Mouse (Mus musculus) gastrocnemius, postnatal 14 days (tissue): ENCODE measurements around the gene Bcas2. TPM values are rescaled to one million over a fixed set of nuclear protein-coding genes. Genes with fewer than 3 reads are reported as not detected.
A peak's percentile ranks its signal among the peaks of the same experiment; 100 is the strongest.
"Not testable (repeated sequence)": the region's sequence is repeated elsewhere in the genome, so short reads cannot be mapped to it uniquely, and the experiment has no call there.

Source experiments
- DNase-seq: peaks from one replicate; pipeline ENCODE4 v3.0.0; 2021; ENCODE audit warnings: mixed read lengths
- intact Hi-C: fragments of 180-260 bp; cut with DNase I; formaldehyde crosslinking; loops from one replicate; pipeline ENCODE4 v1.15.1; 2025; ENCODE audit warnings: low total_unique reads
- long read RNA-seq, 2 experiments: library from polyadenylated mRNA; stranded (forward); transcript quantifications; one replicate each; pipeline ENCODE4 v2.0.0; 2021
- total RNA-seq, 2 experiments: library from RNA; stranded (reverse); gene quantifications; 2 replicates each; pipeline ENCODE4 v1.2.3; 2021

The Bcas2 gene
- 10 to 100 TPM; 40.3 to 47.4 TPM for total RNA-seq
- long read RNA-seq, experiment 1, transcript Bcas2-201 (7 exons, 1,467 nt), result major isoform, 60 of 69 reads
- long read RNA-seq, experiment 1, partial matches to known transcripts, result 1 of 69 reads
- long read RNA-seq, experiment 1, other reads (novel, unspliced or antisense), result 5 of 69 reads
- long read RNA-seq, experiment 2, transcript Bcas2-201 (7 exons, 1,467 nt), result major isoform, 69 of 72 reads
- long read RNA-seq, experiment 2, partial matches to known transcripts, result 0 of 72 reads
- long read RNA-seq, experiment 2, other reads (novel, unspliced or antisense), result 3 of 72 reads

DNA sequence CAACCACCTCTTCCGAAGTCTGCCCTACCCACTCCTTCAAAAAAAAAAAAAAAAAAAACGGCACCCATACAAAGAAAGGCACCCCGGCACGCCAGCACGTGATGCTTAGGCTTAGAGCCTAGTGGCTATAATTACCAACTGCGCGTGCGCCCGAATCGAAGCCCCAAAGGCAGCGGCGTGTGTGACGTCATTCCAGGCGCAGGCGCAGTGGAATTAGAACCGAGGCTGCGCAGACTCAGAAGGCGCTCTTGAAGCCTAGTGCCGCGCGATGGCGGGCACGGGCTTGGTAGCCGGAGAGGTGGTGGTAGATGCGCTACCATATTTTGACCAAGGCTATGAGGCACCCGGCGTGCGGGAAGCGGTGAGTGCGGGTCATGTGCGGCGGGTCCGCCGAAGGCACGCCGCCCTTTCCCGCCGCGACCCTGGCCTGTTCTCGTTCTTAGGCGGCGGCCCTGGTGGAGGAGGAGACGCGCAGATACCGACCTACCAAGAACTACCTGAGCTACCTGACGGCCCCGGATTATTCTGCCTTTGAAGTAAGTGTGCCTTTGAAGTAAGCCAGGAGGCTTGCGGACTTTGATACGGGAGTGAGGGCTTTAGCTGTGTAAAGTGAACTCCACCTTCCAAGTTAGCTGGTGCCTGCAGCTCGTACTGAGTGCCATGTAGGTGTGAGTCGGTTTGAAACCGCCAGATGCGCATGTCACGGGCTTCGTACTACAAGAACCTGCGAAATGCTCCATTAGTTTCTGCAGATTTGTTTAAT, at the start of gene Bcas2:
Gene Bcas2, plus strand, starts transcription at position 151 of the 763 bp plus-strand sequence.
- intact Hi-C loops, result no loop called here
- DNase-seq, result peak; percentile 98

DNA sequence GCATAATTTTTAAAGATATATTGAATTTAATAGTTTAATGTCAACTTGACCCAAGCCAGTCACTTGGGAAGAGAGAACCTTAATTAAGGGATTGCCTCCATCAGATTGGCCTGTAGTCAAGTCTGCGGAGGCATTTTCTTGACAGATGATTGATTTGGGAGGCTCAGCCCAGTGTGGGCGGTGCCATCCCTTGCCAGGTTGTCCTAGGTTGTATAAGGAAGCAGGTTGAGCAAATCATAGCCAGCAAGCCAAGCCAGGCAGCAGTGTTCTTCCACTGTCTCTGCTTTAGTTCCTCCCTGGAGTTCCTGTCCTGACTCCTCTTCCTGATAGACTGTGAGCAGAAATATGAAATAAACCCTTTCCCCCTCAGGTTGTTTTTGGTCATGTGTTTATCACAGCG, 47.8 kb upstream of the Bcas2 start:
- intact Hi-C loops, result no loop called here
- no peak for DNase-seq

DNA sequence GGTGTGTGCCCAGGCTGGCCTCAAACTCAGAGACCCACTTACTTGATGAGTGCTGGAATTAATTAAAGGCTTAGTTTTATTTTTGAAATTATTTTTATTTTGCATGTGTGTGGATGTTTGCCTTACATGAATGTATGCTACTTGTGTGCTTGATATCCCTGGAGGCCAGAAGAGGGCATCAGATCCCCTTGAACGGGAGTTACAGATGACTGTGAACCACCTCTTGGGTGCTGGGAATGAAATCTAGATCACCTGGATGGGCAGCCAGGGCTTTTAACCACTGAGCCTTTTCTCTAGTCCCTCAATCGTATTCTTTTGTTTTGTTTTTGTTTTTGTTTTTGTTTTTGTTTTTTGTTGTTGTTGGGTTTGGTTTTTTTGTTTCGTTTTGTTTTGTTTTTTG, 45.3 kb upstream of the Bcas2 start:
- intact Hi-C loops, result no loop called here
- no peak for DNase-seq

DNA sequence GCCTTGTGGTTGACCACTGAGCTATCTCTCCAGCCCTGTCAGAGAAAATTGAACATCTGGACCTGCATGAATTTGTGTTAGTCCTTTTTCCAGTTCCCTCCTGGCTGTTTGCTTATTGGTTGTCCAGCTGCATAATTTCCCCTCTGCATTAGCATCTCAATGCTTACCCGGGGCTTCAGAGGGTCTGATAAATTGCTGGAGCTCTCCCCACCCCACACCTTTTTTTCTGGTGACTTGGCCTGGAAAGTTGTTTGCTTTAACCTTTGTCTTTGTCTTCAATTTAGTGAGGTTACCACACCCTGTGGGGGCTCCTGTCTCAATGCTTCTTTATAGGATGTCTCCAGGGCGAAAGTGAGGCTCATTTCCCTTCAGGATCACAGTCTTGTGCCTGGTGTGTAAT, 44.3 kb upstream of the Bcas2 start:
- intact Hi-C loops, result no loop called here
- no peak for DNase-seq

DNA sequence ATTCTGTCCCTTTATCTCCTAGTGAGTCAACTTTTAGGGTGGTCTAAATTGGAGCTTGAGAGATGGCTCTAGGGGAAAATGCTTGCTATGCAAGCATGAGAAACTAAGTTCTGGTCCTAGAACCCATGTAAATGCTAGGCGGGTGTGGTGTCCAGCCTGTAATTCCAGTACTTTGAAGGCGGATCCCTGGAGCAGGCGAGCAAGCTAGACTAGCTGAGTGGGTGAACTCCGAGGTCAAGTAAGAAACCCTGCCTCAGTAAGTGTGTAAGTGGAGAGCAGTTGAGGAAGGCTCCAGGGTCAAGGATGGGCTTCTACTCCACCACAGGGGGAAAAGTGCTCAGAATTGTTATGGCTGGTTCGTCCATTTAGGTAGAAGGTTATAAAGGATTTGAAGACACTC, 43.7 kb upstream of the Bcas2 start:
- no peak for DNase-seq
- intact Hi-C loops, result no loop called here

DNA sequence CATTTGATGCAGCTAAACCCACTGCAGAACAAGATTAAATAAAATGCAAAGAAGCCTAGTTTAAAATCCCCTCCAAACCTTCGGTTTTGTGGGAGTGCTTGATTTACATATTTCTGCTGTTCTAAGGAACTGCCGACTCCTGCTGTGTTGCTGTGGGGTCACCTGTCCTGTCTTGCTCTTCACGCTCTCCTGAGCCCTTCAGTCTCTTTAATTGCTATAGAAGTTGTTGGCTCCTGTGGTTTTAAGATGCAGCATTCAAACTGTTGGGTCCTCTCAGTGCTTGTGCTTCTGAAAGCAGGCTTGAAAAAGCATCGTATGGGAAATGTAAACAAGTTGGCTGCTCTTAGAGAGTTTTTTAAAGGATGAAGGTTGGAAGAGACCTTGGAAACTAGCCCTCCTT, 43.2 kb upstream of the Bcas2 start:
- no peak for DNase-seq
- intact Hi-C loops, result no loop called here

DNA sequence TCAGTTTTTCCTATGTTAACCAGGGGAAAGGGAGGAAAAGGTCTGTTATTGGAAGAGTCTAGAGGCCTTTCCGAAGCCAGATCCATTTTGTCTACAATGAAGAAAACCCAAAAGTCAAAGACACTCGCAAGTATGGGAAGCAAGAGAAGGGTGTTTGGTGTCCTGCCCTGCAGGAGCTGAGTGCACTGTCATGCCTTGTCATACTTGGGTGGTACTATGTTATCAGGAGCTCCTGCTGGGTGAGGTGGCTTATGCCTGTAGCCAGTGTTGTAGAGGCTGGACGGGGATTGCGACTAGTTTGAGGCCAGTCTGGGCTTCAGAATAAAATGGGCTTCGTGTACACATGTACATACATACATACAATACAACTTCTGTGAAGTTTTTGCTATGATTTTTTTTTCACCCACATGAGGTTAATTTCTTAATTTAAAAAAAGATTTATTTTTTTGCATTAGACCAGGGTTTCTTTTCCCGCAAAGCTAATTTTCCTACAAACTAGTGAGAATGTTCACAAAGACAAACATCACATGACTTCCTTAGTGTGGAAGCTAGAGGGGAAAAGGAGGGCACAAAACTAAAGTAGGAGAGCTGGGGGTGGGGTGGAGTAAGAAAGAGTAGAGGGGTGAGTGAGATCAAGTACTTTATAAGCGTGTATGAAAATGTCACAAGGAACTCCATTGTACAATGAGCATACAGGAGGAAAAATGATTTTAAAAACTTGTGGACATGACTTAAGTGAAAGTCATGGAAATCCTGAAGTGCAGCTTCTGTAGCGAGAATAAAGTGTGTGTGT, 41.9 kb upstream of the Bcas2 start:
- intact Hi-C loops, result no loop called here
- no peak for DNase-seq

DNA sequence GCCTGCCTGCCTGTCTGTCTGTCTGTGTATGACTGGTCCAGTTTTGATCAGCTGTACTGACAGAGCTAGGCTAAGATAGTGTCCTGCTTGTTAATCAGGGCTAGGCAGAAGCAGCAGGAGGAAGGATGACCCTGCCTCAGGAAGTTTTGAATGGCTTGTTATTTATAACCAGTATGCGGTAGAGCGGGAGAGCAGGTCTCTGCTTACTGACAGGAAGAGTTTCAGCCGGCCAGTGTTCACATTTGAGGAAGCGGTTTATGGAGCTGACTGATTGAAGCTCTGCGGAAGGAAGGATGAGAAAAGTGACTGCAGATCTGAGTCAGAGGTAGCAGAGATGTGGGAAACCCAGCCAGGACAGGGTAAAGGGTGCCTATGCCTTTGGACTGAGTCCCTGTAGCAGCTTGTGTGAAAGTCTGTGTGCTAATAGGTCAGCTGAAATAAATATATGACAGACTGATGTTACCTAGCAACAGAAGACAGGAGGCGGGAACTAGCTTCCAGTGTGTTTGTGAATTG, 41.2 kb upstream of the Bcas2 start:
- no peak for DNase-seq
- intact Hi-C loops, result no loop called here

DNA sequence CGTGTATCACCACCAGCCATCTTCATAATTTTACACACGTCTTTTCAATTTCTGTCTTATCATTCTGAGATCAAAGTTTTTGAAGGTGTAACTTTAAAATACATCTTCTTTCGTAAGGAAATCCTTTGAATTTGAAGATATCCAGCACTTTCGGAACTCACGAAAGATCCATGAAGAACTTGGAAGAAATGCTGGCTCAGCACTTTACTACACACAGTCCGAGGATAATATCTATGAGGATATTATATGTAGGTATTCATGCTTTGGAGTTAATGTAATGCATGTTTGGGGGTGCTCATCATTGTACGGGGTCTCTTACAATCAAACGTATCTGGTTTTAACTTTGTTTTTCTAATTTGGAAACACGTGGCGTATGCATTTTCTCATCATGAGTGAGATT, 38.4 kb upstream of the Bcas2 start:
- intact Hi-C loops, result no loop called here
- no peak for DNase-seq

DNA sequence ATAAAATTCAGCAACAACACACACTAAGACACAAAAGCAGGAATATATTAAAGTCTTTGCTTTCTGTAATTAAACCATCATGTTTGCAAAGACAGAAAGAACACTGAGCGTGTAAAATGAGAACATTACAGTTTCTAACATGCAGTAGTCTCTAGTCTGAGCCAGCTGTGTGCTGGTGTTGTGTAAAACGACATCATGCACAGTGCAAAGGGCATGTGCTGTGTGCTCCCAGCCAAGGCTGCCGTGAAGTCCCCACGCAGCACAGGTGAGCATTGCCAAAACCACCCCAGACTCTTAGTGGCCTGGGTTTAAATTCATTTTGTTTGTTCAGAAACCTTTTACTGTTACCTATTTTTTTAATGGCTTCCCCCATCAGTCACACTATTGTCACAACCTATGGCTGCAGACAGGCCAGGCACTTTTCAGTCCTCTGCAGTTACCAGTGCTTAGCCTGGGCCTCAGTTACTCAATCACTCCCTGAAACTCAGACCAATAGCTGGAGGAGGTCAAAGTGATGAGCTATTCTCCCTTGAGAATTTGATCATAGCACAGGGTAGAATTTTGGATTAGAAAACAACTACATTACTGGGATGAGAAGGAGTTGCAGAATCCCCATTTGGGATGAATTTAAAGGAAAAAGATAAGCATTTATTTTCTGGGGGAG, 34.9 kb upstream of the Bcas2 start:
- no peak for DNase-seq

DNA sequence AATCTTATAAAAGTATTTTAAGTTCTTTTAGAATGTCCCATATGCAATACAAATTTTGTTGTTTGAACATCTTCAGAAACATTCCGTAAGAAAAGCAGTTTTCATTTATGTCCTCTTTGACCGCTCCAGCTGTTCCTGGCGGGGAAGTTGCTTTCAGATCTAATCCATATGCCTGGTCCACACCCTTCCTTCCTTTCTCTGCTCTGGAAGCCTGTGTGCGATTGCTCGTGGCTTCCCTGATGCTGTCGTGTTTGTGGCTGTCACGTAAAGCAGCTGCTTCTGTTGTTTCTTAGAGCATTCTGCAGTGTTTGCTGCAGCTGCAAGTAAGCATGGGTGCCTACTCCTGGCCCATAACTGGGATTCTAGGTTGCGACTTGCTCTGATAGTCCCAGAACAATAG, 32.4 kb upstream of the Bcas2 start:
- peak; percentile 19 for DNase-seq
- intact Hi-C loops, result no loop called here

More for the DNA sequence above, 34.9 kb upstream of the Bcas2 start:
- intact Hi-C loops, result no loop called here

DNA sequence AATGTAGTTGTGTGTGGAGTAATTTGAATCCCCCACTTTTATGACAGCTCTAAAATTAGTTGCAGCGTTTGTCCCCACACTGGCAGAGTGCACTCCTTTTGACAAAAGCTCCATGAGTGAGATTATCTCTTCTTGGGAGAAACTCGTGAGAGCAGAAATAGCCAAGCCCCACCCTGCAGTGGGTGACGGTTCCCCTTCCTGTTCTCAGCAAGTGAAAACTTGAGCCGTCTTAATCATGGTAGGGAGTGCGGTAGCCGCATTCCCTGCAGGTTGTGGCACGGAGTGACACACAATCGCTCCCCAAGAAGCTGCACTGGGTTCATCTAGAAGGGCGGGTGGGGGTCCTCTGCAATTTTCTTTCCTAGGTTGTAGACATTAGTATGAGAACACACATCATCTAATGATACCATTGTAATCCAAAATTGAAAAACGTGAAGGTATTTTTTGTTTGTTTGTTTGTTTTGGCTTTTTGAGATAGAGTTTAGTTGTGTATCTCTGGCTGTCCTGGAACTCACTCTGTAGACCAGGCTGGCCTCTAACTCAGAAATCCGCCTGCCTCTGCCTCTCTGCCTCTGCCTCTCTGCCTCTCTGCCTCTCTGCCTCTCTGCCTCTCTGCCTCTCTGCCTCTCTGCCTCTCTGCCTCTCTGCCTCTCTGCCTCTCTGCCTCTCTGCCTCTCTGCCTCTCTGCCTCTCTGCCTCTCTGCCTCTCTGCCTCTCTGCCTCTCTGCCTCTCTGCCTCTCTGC, 31.2 kb upstream of the Bcas2 start:
- intact Hi-C loops, result not testable (repeated sequence)
- DNase-seq, result peak; percentile 32

DNA sequence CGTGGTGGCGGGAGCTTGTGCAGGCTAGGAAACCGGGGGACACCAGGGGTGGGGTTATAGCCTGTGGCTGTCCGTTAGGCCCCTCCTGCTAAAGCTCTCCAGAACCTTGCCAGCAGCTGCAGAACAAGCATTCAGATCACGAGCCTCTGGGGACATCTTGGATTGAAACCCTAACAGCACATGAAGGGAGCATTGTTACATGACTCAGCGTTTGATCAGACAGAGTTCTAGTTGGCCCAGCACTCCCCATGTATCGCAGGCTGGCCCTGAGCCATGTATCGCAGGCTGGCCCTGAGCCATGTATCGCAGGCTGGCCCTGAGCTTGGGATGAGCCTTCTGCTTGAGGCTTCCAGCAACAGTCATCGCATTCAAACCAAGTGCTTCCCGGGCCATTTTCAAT, 30.2 kb upstream of the Bcas2 start:
- DNase-seq, result peak; percentile 19
- intact Hi-C loops, result no loop called here

DNA sequence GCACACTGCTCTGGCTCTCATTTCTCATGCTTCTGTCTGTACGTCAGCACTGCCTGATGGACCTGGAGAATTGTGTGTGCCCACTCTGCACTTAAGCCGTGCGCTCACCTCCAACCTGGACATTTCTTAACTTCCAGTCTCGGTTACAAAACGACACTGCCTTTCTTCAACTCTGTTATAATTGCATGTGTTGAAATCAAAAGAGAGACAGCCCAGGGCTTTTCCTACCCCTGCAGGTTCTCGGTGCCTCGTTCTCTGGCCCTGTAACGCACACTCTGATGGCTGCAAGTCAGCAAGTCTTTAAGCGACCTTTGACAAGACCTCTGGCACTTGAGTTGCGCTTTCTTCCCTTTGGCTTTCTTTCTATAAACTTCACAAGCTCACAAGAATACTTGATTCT, 29.1 kb upstream of the Bcas2 start:
- no peak for DNase-seq
- intact Hi-C loops, result no loop called here

DNA sequence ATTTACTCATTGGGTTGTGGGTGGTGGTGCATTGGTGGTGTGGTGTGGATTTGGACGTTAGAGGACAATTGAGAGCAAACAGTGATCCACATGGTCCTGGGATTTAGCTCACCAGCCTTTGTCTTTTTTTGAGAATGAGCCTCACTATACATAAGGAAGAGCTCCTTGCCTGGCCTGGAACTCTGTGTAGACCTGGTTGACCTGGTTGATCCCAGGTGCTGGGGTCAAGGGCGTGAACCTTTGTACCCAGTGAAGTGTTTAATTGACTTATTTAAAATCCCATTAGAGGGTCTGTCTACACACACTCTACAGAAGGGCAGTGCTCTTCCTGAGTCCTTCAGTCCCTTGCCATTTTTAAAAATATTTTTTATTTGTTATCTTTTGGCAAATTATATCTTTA, 26.1 kb upstream of the Bcas2 start:
- no peak for DNase-seq
- intact Hi-C loops, result no loop called here

DNA sequence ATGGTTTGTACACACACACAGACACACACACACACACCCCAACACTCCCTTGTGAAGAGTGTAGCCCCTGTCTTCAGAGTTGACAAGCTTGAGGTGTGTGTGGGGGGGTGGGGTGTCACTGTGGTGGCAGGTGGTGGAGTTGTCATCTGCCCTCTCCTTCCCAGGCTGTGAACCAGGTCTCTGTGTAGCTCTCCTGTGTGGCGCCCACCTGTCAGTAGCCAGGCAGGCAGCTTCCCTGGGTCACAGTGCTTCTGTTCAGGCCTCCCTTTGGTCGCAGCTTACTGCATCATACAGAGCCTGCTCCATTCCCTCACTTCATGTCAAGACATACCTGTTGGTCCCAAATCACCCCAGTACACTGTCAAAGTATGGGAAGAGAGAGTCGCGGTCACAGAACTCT, 25.7 kb upstream of the Bcas2 start:
- no peak for DNase-seq
- intact Hi-C loops, result no loop called here

DNA sequence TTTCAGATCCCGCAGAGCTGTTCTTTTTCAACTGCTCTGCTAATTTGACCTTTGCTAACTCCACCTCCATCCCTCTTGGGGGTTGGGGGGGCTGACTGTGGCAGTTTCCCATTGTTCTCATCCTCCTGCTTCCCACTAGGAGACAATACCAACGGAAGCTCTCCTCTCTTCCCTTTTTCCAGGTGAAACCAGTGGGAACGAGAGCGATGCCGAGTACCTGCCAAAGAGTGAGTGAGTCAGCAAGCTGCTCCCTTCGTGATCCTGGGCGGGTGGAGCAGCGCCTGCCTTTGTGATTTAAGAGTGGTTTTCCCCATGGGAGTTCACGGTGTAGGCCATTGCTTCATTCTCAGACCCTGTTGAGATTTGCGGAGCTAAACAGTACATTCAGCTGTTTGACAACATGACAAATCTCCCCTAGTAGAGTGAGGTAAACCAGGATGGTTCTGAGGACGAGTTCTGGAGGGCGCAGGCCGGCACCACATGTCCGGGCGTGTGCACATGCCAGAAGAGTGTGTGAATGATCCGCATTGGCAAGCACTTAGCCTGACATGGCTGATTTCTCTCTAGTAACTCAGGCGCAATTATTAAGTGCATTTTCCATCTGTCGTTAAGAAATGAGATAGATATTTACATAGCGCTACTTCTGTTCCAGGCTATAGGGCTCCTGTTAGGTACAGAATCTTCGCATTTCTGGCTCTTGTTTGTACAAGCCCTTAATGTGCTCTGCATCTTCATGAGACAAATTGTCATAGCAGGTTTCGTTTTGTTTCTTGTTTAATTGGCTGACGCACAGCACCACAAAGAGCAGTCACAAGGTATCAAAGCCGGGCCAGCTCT, 24.9 kb upstream of the Bcas2 start:
- intact Hi-C loops, result no loop called here

DNA sequence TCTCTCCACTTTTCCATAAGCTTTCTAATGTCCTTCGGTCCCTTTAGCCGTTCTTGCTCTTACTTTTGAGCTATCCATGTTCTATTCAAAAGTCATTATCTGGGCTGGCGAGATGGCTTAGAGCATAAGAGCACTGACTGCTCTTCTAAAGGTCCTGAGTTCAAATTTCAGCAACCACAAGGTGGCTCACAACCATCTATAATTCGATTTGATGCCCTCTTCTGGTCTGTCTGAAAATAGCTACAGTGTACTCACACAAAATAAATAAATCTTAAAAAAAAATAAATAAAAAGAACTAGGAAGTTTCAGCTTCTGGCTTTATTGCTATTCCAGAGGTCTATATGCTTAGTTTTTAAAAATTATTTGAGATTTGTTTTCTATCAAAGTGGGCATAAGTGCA, 23.7 kb upstream of the Bcas2 start:
- intact Hi-C loops, result no loop called here
- DNase-seq, result no peak

More for the DNA sequence above, 24.9 kb upstream of the Bcas2 start:
- no peak for DNase-seq
